Comparison of ENCODE assay signal across 28 mouse cellular contexts in the genomic region with DNA sequence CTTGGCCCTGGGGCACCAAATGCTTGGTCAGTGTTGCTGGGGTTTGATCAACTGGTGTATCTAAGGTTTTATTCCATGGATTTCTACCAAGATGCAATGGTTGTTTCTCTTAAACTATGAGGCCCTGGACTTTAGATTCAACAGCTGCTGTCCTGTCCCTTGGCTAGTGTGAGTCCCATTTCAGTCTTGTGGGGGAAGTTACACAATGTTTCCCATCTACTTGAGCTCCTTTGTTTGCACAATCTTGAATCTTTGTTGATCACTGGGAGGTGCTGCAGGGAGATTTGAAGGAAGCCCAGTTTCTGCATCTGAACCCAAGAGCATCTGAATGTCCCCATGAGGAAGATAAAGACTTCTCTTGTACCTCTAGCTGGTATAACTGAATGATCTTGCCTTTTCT.
DNase-seq lines count a peak whose midpoint lies in the region; ATAC-seq lines count a peak whose summit lies in the region.
"Had no signal": no experiment of that assay in that cellular context is flagged by ENCODE, and none has a peak within 500 bp of the region (broad histone marks: within the 10 kb centered on the region; RNA-seq: fewer than 3 reads in every experiment).

No protein-coding gene starts in this region.

- H3K36me3 ChIP-seq in heart, embryonic 11.5 days (ENCODE audit: control insufficient read depth, insufficient read depth, low read length), result no peaks in the 10 kb centered on the region
- H3K36me3 ChIP-seq in hindbrain, embryonic 13.5 days, result no peaks in the 10 kb centered on the region
- H3K36me3 ChIP-seq: forebrain, embryonic 10.5 days; G1E; heart, embryonic 10.5 days; hindbrain, embryonic 10.5 days had no signal

- no peak overlapping the region for H3K27ac ChIP-seq in heart, embryonic 11.5 days (ENCODE audit: low read depth, low read length)
- no peak overlapping the region for H3K27ac ChIP-seq in hindbrain, embryonic 13.5 days
- H3K27ac ChIP-seq: forebrain, embryonic 10.5 days; forebrain, embryonic 13.5 days; heart, adult 2 months; heart, embryonic 10.5 days; hindbrain, embryonic 10.5 days; hindbrain, embryonic 14.5 days; hindbrain, postnatal 0 days had no signal

- no peak overlapping the region for H3K9ac ChIP-seq in heart, embryonic 11.5 days (ENCODE audit: low read depth, low read length)
- no peak overlapping the region for H3K9ac ChIP-seq in hindbrain, embryonic 13.5 days
- H3K9ac ChIP-seq: forebrain, embryonic 13.5 days; hindbrain, embryonic 14.5 days had no signal

- H3K9me3 ChIP-seq in heart, embryonic 11.5 days (replicated peaks; ENCODE audit: control insufficient read depth, low read length), result no peaks in the 10 kb centered on the region
- H3K9me3 ChIP-seq in hindbrain, embryonic 13.5 days, result no peaks in the 10 kb centered on the region
- H3K9me3 ChIP-seq: forebrain, embryonic 10.5 days; forebrain, embryonic 13.5 days; G1E; heart, embryonic 10.5 days; hindbrain, embryonic 10.5 days had no signal

- H3K4me1 ChIP-seq in heart, embryonic 11.5 days (ENCODE audit: control insufficient read depth, insufficient read depth, low read length), result no peaks in the 10 kb centered on the region
- H3K4me1 ChIP-seq in hindbrain, embryonic 13.5 days (replicated peaks), result no peaks in the 10 kb centered on the region
- H3K4me1 ChIP-seq: forebrain, embryonic 10.5 days; forebrain, embryonic 13.5 days; hindbrain, embryonic 10.5 days had no signal

- peak; percentile 20 for DNase-seq in gastrocnemius, adult 18-20 months (ENCODE audit: low spot score)
- DNase-seq in gastrocnemius, postnatal 4 days (ENCODE audit: low spot score in 2 of 2), result no peak
- DNase-seq in heart, adult 18-20 months, result peak; percentile 17 to 34
- DNase-seq in lung, postnatal 36 days, result peak; percentile 11
- no peak for DNase-seq in lung, postnatal 4 days
- DNase-seq in kidney, adult 18-20 months, result no peak
- DNase-seq: adrenal gland, adult 2 months; adrenal gland, postnatal 25 days; B cell, adult 2 months; cerebellum, adult 18-20 months; cerebellum, adult 9-10 months; cerebellum, postnatal 14 days; gastrocnemius, postnatal 36 days; heart, adult 2 months had no signal

- no peak for ATAC-seq in heart, embryonic 11.5 days (replicated peaks; ENCODE audit: insufficient number of reproducible peaks, low FRiP score, low TSS enrichment)
- no peak for ATAC-seq in hindbrain, embryonic 13.5 days (ENCODE audit: low FRiP score)
- ATAC-seq: forebrain, embryonic 13.5 days; forebrain, embryonic 16.5 days; hindbrain, postnatal 0 days; inflammation-experienced regulatory T-cells, adult 6 months; intestine, embryonic 16.5 days; Patski had no signal

- H3K27me3 ChIP-seq in heart, embryonic 11.5 days (ENCODE audit: control insufficient read depth, insufficient read depth, low read length), result no peaks in the 10 kb centered on the region
- no peaks in the 10 kb centered on the region for H3K27me3 ChIP-seq in hindbrain, embryonic 13.5 days
- H3K27me3 ChIP-seq: CH12.LX; forebrain, embryonic 13.5 days had no signal

- H3K4me3 ChIP-seq in heart, embryonic 11.5 days (ENCODE audit: low read depth, low read length), result no peak overlapping the region
- no peak overlapping the region for H3K4me3 ChIP-seq in hindbrain, embryonic 13.5 days
- H3K4me3 ChIP-seq: forebrain, embryonic 10.5 days; forebrain, embryonic 13.5 days; heart, adult 2 months; heart, embryonic 10.5 days; hindbrain, embryonic 10.5 days had no signal

- no peak overlapping the region for H3K4me2 ChIP-seq in heart, embryonic 11.5 days
- no peak overlapping the region for H3K4me2 ChIP-seq in hindbrain, embryonic 13.5 days
- H3K4me2 ChIP-seq: forebrain, embryonic 13.5 days; hindbrain, embryonic 14.5 days had no signal

Comparison
In these comparisons a context has a peak if more than half of its experiments do, and no peak if none do; other contexts are left out.
1. DNase-seq: peak in gastrocnemius, adult 18-20 months (single experiment), heart, adult 18-20 months (2 of 2) and lung, postnatal 36 days (single experiment); none in gastrocnemius, postnatal 4 days (0 of 2), lung, postnatal 4 days (0 of 2) and kidney, adult 18-20 months (single experiment).